Mouse (Mus musculus): ENCODE measurements around the gene Slc45a2. TPM values are rescaled to one million over a fixed set of nuclear protein-coding genes. Genes with fewer than 3 reads are reported as not detected.

Gene Slc45a2
- polyA plus RNA-seq, 1 experiment from 2014 or later = not detected

DNA sequence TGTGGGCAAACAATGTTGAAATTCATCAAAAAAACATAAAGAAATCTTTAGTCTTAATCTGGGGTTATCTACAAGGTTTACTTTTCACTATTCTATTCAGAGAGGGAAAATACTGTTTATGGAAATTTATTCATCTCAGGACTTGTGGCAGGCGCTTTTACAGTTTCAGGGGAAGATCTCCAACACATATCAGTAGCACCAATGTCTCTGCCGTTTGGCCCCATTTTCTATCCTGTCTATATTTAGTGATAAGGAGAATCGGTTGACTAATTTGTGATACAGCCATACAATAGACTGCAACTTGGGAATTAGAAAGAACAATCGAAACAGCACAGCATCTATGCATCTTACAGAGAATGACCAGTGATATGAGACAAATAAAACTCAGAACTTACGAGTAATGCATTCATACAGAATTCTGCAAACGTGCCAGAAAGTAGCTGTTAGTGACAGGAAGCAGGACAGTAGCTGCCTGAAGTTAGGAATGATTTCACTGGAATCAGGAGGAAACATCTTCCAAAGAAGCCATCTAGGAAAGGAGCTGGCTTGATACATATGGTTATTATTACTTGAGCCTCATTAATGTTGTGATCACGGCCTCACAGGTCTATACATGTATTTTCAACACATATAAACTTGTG is 54.0 kb downstream of the Slc45a2 start:
- Histone ChIP-seq H3K36me3 (ENCODE audit: insufficient read depth, low read length) (no peaks in the 10 kb centered on the region), H3K27ac (ENCODE audit: low read length) (no peak overlapping the region), H3K9me3 (ENCODE audit: low read length) (no peaks in the 10 kb centered on the region), H3K4me3 (ENCODE audit: low read depth, low read length) (no peak overlapping the region), H3K4me1 (ENCODE audit: insufficient read depth, low read depth, low read length) (no peaks in the 10 kb centered on the region), H3K27me3 (replicated peaks; ENCODE audit: insufficient read depth, low read length) (no peaks in the 10 kb centered on the region), H3K9ac (replicated peaks; ENCODE audit: low read depth) (no peak overlapping the region), H3K4me2 (replicated peaks; ENCODE audit: low read depth, low read length) (no peak overlapping the region)
- WGBS = 42% methylated on average over 7 of the region's 7 CpGs
- TF ChIP-seq CTCF (IDR thresholded peaks at IDR 0.05) (no peak), EP300 (IDR thresholded peaks at IDR 0.05) (no peak)
- ATAC-seq = no peak
- DNase-seq (ENCODE audit: low spot score) = peak; percentile 57

GRCm38 (mm10) chr15:11062903-11063302 is 62.4 kb downstream of the Slc45a2 start:
- H3K4me3 ChIP-seq (ENCODE audit: low read depth, low read length) = no peak overlapping the region

GRCm38 (mm10) chr15:11064160-11064557 is 63.6 kb downstream of the Slc45a2 start:
- Histone ChIP-seq H3K4me2 (replicated peaks; ENCODE audit: low read depth, low read length) (peak overlapping the region; percentile 65), H3K27me3 (replicated peaks; ENCODE audit: insufficient read depth, low read length) (no peaks in the 10 kb centered on the region), H3K4me3 (ENCODE audit: low read depth, low read length) (no peak overlapping the region), H3K27ac (ENCODE audit: low read length) (peak overlapping the region; percentile 66; the same call in 1 of the 2 replicates), H3K36me3 (ENCODE audit: insufficient read depth, low read length) (no peaks in the 10 kb centered on the region), H3K9me3 (ENCODE audit: low read length) (no peaks in the 10 kb centered on the region), H3K9ac (replicated peaks; ENCODE audit: low read depth) (no peak overlapping the region), H3K4me1 (ENCODE audit: insufficient read depth, low read depth, low read length) (no peaks in the 10 kb centered on the region; the same call in 1 of the 2 replicates)
- ATAC-seq (peak; percentile 54), DNase-seq (ENCODE audit: low spot score) (peak; percentile 69)
- no peak for TF ChIP-seq EP300 (IDR thresholded peaks at IDR 0.05)
- TF ChIP-seq CTCF (IDR thresholded peaks at IDR 0.05) = no peak
- WGBS = 0% methylated on average over 1 of the region's 2 CpGs

More at GRCm38 (mm10) chr15:11062903-11063302, 62.4 kb downstream of the Slc45a2 start:
- Histone ChIP-seq H3K9me3 (ENCODE audit: low read length) (no peaks in the 10 kb centered on the region), H3K4me2 (replicated peaks; ENCODE audit: low read depth, low read length) (no peak overlapping the region), H3K4me1 (ENCODE audit: insufficient read depth, low read depth, low read length) (no peaks in the 10 kb centered on the region; the same call in 1 of the 2 replicates), H3K36me3 (ENCODE audit: insufficient read depth, low read length) (no peaks in the 10 kb centered on the region), H3K27me3 (replicated peaks; ENCODE audit: insufficient read depth, low read length) (no peaks in the 10 kb centered on the region), H3K9ac (replicated peaks; ENCODE audit: low read depth) (no peak overlapping the region), H3K27ac (ENCODE audit: low read length) (no peak overlapping the region)
- 90% methylated on average over 1 of the region's 1 CpGs for WGBS
- TF ChIP-seq CTCF (IDR thresholded peaks at IDR 0.05) = no peak
- TF ChIP-seq EP300 (IDR thresholded peaks at IDR 0.05) = no peak
- DNase-seq (ENCODE audit: low spot score) (peak; percentile 6), ATAC-seq (no peak)

- TF ChIP-seq CTCF (IDR thresholded peaks at IDR 0.05) (0 out of 2 replicates have a peak, but pooled peaks have one; percentile 10), EP300 (IDR thresholded peaks at IDR 0.05) (no peak)
- under 1% methylated on average over 24 of the region's 25 CpGs for WGBS
- H3K9me3 ChIP-seq (ENCODE audit: low read length) = no peaks in the 10 kb centered on the region
- peak within 1 kb of the TSS; percentile 38 for H3K4me3 ChIP-seq (ENCODE audit: low read depth, low read length)
- peak within 1 kb of the TSS; percentile 65 for H3K4me2 ChIP-seq (replicated peaks; ENCODE audit: low read depth, low read length)
- peak within 1 kb of the TSS; percentile 66 for H3K27ac ChIP-seq (ENCODE audit: low read length)
- peak; percentile 92 for ATAC-seq
- no peaks in the 10 kb centered on the region; the same call in 1 of the 2 replicates for H3K4me1 ChIP-seq (ENCODE audit: insufficient read depth, low read depth, low read length)
- H3K36me3 ChIP-seq (ENCODE audit: insufficient read depth, low read length) = no peaks in the 10 kb centered on the region
- DNase-seq (ENCODE audit: low spot score) = peak; percentile 82
- peak within 1 kb of the TSS; percentile 45 for H3K9ac ChIP-seq (replicated peaks; ENCODE audit: low read depth)
- H3K27me3 ChIP-seq (replicated peaks; ENCODE audit: insufficient read depth, low read length) = no peaks in the 10 kb centered on the region
These were observed 64.3 kb downstream of the Slc45a2 start, which contains the start of gene Adamts12 for GRCm38 (mm10) chr15:11064558-11065411. Adamts12 (plus strand) TSS chr15:11064790.

DNA sequence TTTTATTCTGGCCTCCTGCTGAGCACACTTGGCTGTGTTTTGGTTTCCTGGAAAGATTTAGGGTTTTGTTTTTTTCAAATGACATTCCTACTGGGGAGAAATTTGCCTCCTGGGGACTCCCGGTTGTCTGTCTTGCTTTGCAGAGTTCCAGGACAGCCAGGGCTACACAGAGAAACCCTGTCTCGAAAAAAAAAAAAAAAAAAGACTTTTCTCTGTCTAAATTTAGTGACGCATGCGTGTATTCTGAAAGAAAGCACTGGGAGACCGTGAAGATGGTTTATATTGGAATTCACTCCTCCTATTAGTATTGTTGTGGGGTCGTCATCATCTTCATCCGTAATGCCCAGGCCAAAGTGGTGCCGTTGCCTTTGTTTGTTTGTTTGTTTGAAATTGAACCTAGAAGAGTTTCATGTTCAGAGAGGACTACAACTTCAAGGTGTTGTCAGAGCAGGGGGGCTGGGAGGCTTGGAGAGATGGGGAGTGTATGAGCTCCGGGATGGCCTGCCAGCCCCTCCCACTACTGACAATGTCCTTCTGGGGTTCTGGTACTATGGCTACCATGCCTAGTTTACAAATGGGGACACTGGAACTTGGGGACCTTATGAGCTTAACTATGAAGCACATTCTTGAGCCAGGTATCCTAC is 65.1 kb downstream of the Slc45a2 start:
- H3K9me3 ChIP-seq (ENCODE audit: low read length) = no peaks in the 10 kb centered on the region
- H3K27me3 ChIP-seq (replicated peaks; ENCODE audit: insufficient read depth, low read length) = no peaks in the 10 kb centered on the region
- TF ChIP-seq CTCF (IDR thresholded peaks at IDR 0.05) = no peak
- TF ChIP-seq EP300 (IDR thresholded peaks at IDR 0.05) = no peak
- H3K27ac ChIP-seq (ENCODE audit: low read length) = peak overlapping the region; percentile 66; the same call in 1 of the 2 replicates
- ATAC-seq (no peak), DNase-seq (ENCODE audit: low spot score) (peak; percentile 20)
- WGBS = 7% methylated on average over 9 of the region's 9 CpGs
- H3K4me2 ChIP-seq (replicated peaks; ENCODE audit: low read depth, low read length) = peak overlapping the region; percentile 65
- H3K36me3 ChIP-seq (ENCODE audit: insufficient read depth, low read length) = no peaks in the 10 kb centered on the region
- H3K4me1 ChIP-seq (ENCODE audit: insufficient read depth, low read depth, low read length) = no peaks in the 10 kb centered on the region; the same call in 1 of the 2 replicates
- peak overlapping the region; percentile 38 for H3K4me3 ChIP-seq (ENCODE audit: low read depth, low read length)
- peak overlapping the region; percentile 45 for H3K9ac ChIP-seq (replicated peaks; ENCODE audit: low read depth)

DNA sequence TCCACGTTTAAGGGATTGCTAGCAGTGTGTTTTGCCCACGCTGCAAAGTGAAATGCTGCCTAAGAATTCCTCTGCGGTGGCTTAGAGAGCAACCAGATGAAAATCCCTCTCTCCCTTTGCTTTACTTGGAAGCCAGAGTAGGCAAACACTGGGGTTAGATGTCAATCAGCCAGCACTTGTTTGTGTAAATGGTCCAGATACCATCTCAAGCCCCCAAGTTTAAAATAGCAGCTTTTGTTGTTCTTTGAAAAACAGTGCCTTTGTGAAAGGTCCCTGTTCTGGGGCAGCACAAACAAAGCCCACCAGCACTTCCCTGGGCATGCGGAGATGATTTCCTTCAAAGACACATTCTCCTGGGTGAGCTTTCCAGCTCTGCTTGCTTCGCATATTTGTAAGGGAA is 65.8 kb downstream of the Slc45a2 start:
- WGBS = 9% methylated on average over 5 of the region's 5 CpGs
- no peaks in the 10 kb centered on the region for H3K9me3 ChIP-seq (ENCODE audit: low read length)
- H3K4me1 ChIP-seq (ENCODE audit: insufficient read depth, low read depth, low read length) = no peaks in the 10 kb centered on the region; the same call in 1 of the 2 replicates
- H3K4me3 ChIP-seq (ENCODE audit: low read depth, low read length) = peak overlapping the region; percentile 38
- H3K4me2 ChIP-seq (replicated peaks; ENCODE audit: low read depth, low read length) = peak overlapping the region; percentile 65
- ATAC-seq = no peak
- H3K9ac ChIP-seq (replicated peaks; ENCODE audit: low read depth) = no peak overlapping the region
- H3K27ac ChIP-seq (ENCODE audit: low read length) = no peak overlapping the region
- H3K27me3 ChIP-seq (replicated peaks; ENCODE audit: insufficient read depth, low read length) = no peaks in the 10 kb centered on the region
- no peak for DNase-seq (ENCODE audit: low spot score)
- TF ChIP-seq CTCF (IDR thresholded peaks at IDR 0.05) (no peak), EP300 (IDR thresholded peaks at IDR 0.05) (no peak)
- no peaks in the 10 kb centered on the region for H3K36me3 ChIP-seq (ENCODE audit: insufficient read depth, low read length)

All from lung, postnatal 0 days (tissue).